Mouse (Mus musculus) left cerebral cortex, adult 9 months (tissue): Measurements from ENCODE around the gene Plxdc1.

Experiments used
- DNase-seq, 2 experiments: peaks; one replicate each; pipeline ENCODE4 v3.0.0; 2022; ENCODE audit warnings: low spot score in 2 of 2

The Plxdc1 gene

DNA sequence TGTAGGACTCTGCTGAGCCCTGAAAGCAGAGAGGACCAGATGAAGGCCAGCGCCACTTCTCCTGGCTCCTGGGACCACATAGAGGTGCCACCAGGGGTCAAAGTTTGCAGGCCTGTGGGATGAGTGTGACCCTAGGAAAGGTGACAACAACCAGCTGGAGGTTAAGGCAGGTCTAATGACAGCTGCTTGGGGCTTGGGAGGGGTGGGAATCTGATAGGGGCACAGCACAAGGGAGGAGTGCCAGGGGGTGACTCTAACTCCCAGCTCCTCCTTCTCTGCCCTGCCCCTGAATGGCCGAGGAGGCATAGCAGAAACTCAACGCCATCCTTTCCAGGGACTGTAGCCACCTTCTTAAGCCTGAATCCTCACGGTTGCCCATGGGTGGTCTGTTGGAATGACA lies 30.6 kb upstream of the Plxdc1 start:
- DNase-seq: no peak

DNA sequence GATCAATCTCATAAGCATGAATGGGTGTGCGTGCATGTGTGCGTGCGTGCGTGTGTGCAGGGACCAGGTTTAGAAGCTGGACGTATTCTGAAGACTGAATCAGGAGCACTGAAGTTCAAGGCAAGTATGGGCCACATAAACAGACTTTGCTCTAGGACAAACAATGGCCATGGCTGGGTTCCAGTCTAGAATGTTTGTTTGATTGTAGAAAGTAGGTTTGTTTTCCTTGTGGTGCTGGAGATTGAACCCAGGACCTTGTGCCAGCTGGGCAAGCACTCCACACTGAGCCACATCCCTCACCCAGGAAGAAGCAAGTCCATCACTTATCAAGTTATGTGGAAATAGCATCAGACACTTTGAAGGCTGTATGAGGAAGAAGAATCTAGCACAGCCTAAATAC lies 29.9 kb upstream of the Plxdc1 start:
- DNase-seq: no peak

DNA sequence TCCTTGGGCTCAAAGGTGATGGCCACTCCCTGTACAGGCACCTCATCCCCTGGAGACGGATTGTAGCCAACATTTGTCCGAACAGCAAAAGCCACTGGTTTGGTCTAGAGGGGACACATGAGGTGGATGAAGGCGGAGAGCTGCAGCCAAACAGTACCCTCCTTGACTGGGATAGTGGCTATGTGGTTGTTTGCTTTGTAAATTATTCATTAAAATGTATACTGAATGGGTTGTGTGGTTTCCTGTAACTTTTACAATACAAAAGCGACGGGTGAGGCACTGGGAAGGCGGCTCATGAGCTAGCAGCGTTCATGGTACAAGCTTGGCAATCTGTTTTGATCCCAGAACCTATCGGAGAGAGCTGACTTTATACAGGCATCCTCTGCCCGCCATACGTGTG lies 26.6 kb upstream of the Plxdc1 start:
- DNase-seq: no peak

GRCm38 (mm10) chr11:98011716-98012115 lies 25.5 kb upstream of the Plxdc1 start:
- no peak for DNase-seq

- DNase-seq: no peak
Observed at GRCm38 (mm10) chr11:98008087-98008486, 21.8 kb upstream of the Plxdc1 start.

DNA sequence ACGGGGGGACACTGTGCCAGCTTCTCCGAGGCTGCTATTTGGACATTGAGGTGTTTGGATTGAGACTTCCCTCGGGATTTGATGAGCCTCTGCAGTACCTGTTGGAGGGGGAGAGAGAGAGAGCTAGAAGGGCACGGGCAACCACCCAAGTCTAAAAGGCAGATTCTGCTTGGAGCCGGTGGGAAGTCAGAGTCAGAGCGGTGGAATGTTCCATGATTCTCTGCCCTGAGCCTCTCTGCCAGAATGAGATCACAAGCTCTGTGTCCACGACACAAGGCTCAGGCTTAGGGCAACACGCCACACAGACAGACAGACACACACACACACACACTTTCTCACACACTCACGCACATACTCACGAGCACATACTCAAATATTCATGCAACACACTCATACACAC lies 19.4 kb upstream of the Plxdc1 start:
- no peak for DNase-seq

DNA sequence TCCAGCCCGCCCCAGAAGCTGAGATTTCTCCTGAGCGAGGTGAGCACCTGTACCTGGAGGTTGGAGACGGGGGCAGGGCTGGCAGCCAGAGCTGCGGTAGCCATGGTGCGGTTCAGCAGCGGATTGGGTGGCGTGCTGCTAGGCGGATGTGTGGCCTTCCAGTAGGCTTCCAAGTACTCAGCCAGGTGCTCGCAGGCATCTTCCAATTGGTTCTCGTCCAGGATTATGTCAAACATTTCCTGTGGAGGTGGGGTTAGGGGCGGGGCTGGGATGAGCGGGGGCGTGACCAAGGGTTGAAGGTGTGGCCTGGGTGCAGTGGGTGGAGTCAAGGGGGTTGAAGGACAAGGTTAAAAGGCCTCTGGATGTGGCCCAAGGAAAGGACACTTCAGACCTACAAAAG lies 18.8 kb upstream of the Plxdc1 start:
- DNase-seq: no peak

- peak in 1 of 2 experiments; percentile 77 for DNase-seq
Observed at GRCm38 (mm10) chr11:98004161-98004560, 17.9 kb upstream of the Plxdc1 start.

GRCm38 (mm10) chr11:98003171-98003671 lies 17.0 kb upstream of the Plxdc1 start:
- DNase-seq: no peak

DNA sequence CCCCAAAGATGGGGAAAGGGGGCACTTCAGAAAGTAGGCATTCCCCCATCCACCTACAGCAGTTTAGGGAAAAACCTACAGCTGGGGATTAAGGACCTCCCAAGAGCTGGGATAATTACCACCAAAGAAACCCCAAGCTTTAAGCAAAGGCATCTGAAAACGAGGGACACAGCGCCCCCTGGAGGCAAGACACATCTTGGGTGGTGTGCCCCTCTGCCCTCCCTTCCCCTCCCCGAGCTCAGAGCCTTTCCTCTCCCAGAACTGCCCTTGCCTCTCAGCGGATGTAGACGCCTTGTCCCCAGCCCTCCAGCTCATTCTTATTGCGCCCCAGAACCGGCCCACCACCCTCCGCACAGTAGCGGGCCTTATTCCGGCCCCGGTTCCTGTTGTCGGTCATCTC lies 16.4 kb upstream of the Plxdc1 start:
- DNase-seq: no peak

DNA sequence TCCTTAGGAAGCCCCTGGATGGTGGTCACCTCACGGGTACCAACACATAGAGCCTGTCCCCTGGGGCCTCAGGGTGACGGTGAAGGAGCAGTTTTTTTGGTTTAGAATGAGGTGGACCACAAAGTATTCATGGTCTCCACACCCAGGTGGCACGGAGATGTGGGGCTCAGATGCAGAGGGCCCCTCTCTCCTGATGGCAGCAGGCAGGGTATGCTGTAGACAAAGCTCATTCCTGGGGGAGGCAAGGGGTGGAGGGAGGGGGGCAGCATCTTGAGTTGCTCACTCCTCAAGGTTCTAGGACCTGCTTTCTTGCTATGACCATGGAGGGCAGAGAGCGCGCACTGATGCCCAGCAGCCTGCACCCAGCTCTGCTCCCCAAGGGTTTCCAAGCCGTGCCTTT lies 15.7 kb upstream of the Plxdc1 start:
- no peak for DNase-seq

DNA sequence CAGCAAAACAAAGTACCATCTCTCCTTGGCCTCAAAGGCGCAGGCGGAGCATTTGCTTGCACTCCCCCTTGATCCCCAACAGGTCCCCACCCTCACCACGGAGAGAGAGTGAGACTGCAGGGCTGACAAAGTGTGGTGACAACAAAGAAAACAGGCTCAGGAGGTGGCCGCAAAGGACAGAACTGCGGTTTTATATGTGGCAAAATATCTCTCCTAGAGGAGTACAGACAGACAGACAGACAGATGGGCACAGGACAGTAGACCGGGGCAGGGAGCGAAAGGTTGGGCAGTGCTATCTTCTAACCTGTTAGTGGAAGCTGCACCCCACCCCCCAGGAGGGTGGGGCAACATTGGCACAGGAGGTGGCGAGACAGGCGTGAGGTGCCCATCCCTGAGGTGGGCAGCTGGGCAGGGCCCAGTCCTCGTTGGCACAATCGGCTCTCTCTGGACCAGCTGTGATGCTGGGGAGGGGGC lies 15.1 kb upstream of the Plxdc1 start:
- DNase-seq: no peak

DNA sequence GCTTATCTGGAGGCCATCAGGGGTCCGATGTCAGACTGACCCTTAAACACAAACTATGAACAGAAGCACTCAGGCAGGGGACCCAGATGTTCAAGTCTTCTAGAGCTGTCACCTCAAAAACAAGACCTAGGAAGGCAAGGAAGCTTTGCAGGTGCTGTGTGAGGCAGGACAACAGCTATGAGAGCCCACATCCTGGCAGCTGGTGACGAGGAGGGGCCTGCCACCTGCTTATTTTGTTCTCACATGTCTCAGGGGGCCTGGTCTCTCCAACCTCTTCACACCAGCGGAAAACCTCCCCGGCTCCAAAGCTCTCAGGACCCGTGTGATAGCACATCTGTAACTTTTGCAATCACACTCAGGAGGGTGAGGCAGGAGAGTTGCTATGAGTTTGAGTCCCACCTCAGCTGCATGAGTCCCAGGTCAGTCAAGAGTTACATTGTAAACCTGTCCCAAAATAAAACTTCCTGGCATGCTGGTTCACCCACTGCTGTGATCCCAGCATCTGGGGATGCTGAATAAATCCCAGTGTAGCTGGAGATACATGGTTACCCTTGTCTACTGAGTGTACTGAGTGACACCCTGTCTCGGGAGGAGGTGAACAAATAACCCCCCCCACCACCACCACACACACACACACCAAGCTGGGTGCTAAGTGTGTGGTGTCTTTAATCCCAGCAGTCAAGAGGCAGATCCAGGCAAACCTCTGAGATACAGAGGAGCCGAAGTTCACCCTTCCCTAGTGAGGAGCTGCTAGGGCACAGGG lies 14.3 kb upstream of the Plxdc1 start:
- DNase-seq: no peak

DNA sequence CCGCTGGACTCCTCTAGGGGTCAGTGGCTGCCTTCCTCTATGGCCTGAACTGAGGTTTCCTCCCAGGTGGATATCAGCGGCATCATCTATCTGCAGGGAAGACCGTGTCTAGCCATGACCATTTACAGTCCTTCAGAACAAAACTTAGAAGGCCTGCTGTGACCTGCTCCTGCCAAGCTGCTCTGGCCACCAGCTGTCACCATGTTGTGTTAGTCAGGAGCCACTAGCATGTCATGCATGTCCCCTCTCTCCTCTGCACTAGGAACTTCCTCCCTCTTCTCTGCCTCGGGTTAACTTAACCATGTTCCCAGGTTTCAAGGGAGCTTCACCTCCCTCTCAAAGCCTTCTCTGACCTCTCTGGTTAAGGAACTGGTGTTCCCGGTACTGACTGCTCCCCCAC lies 13.5 kb upstream of the Plxdc1 start:
- DNase-seq: no peak

DNA sequence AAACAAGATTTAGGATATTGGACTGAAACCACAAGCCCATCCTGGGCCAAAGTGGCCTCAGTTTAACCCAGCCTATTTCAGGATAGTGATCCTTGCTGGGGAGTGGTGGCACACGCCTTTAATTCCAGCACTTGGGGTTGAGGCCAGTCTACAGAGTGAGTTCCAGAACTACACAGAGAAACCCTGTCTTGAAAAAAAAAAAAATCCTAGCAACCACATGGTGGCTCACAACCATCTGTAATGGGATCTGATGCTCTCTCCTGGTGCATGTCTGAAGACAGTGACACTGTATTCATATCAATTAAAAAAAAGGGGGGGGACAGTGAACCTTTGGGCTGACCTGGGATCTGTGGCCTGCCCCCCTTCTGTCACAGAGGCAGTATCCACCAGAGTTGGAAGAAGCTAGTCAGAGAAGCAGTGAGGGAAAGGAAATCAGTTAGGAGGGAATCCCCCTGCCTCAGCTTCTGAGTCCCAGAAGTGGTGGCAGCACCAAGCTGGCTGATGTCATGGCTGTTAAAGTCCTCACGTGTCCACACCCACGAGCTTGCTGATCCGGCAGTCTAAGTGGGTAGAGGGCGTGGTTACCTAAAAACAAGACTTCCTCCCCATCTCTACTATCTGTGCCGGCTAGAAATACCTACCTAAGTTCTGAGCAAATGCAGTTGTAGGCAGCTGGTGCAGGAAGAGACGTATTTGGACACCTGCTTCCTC lies 12.8 kb upstream of the Plxdc1 start:
- DNase-seq: no peak

DNA sequence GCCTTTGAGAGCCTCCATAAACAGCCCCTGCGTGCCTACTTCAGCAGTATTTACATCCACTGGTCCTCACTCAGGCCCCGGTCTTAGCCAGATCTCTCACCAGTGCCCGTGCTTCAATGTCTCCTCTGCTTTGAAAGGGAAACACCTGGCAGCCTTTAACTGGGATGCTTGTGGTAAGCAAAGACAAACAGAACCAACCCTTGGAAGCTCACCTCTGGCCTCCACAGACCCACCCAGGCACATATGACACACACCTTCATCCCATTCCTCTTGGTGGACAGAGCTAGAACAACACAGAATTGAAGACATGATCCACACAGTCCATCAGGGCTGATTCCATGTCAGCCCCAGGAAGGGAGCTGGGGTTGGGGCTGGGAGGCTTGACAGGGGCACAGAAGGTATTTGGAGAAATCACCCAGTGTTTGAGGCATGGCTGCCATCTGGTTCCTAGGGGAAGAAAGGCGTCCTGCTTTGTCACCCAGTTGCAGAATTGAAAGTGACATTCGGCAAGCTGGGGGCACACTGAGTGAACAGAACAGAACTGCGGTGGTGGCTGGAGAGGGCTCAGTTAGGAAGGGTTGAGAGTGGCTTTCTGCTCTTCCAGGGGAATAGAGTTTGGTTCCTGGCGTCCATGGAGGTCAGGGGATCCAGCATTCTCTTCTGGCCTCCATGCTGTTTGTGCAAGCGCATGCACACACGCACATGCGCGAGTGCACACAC lies 12.0 kb upstream of the Plxdc1 start:
- DNase-seq: no peak

DNA sequence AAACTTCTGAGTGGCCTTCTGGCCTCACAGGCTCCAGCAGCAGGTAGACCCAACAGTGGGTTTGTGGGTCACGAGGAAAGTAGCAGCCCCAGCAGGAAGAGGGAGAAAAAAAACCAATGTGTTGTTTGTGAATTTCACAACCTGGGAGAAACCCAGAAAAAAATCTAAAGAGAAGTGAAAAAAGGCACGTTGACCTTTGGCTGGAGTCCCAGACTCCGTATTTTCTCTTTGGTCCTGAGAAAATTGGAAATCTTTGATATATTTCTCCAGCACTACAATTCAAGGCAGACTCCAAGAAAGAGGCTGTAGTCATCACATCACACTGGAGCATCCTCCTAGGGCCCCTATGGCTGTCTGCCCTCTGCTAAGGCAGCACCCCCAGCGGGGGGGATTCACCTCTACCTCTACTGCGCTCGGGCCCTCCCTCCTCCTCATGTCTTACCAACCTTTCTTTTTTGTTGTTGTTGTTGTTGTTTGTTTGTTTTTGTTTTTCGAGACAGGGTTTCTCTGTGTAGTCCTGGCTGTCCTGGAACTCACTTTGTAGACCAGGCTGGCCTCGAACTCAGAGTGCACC lies 11.2 kb upstream of the Plxdc1 start:
- no peak for DNase-seq

DNA sequence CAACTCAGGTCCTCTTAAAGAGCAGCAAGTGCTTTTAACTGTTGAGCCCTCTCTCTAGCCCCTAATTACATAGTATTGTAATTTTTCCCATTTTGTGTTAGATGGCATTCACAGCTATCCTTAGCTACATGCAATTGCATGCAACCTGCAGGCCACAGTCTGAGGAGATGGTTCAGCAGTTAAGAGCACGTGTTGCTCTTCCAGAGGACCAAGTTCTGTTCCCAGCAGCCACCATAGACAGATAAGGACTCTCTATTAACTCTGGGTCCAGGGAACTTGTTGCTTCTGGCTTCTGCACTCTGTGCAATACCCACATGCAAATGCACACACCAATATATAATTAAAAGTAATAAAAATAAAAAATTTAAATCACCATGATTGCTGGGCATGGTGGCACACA lies 10.4 kb upstream of the Plxdc1 start:
- DNase-seq: no peak

GRCm38 (mm10) chr11:97995564-97996288 lies 9.5 kb upstream of the Plxdc1 start, which contains the start of gene Arl5c:
Gene Arl5c, minus strand, starts transcription at chr11:97996181.
- no peak for DNase-seq

DNA sequence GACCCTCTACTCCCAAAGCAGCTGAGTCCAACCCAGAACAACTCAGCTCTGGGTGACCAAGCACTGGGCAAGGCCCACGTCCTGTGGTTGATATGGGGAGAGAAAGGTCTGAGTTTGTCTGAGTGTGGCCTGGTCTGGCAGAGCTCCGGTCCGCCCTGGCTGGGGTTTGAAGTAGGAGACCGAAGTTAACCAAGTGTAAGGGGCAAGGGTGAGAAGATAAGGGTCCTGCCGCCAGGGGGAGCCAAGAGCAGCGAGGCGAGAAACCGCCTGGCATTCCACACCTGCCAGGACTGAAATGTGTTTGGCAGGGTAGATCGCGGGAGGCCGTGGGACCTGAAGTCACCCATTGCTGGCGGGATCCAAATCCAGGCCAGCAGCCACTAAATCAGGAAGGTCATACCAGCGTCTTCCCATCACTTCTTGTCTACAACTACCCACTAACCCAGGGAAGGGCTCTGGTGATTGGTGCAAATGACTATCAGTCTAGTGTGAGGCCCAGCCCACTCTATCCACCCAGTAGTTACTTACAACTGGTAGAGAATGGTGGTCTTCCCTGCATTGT lies 8.4 kb upstream of the Plxdc1 start:
- DNase-seq: no peak

GRCm38 (mm10) chr11:97988530-97989096 lies 2.4 kb upstream of the Plxdc1 start:
- DNase-seq: peak; percentile 71 to 93
